Mouse (Mus musculus): ENCODE data around the gene Srp72. TPM values are rescaled to one million over a fixed set of nuclear protein-coding genes. Genes with fewer than 3 reads are reported as not detected.

Gene Srp72
- polyA plus RNA-seq, 1 experiment from 2014 or later, result 70.0 TPM

DNA sequence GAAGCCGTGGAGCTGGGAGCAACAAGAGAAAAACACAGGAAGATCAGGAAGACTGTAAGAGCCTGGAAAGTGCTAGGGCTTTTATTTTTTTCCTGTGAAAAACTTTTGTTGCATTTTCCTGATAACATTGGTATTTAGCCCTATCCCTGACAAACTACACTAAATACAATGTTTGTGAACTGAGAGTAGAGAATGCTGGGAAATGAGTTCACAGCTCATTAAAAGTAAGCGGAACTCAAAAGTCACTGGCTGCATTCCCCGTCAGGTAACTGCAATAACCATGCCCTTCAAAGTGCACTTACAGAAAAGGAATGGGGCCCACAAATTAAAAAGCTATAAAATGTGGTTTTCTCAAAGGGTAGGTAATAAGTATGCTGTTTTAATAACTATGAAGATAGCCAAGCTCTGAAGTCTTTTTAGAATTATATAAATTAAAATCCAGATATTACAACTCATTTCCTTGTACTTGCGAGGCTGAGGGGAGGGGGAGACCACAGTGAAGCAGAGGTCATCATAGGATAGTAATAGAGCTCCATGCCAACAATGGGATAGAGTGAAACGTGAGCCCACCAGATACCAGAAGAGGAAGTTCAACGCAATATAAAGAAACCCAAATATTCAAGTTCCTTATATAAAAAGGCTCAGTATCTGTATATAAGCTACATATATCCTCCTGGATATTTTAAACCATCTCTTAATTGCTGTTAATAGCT is 29.4 kb upstream of the Srp72 start:
- Histone ChIP-seq H3K36me3 (ENCODE audit: insufficient read depth, low read length) (no peaks in the 10 kb centered on the region), H3K27me3 (ENCODE audit: insufficient read depth, low read length) (no peaks in the 10 kb centered on the region), H3K9ac (ENCODE audit: low read depth, low read length) (no peak overlapping the region), H3K4me1 (replicated peaks; ENCODE audit: insufficient read depth, low read length) (peaks cover 10% of the 10 kb centered on the region; the same call in 1 of the 2 replicates), H3K4me3 (replicated peaks; ENCODE audit: low read depth, low read length) (no peak overlapping the region), H3K4me2 (ENCODE audit: low read length) (no peak overlapping the region), H3K27ac (no peak overlapping the region; the same call in 1 of the 2 replicates), H3K9me3 (replicated peaks; ENCODE audit: low read length) (no peaks in the 10 kb centered on the region)
- no peak for TF ChIP-seq CTCF (IDR thresholded peaks at IDR 0.05; ENCODE audit: low read depth)
- DNase-seq (ENCODE audit: low spot score), result no peak
- 43% methylated on average over 6 of the region's 6 CpGs for WGBS
- ATAC-seq (replicated peaks; ENCODE audit: low FRiP score, low read depth), result no peak

DNA sequence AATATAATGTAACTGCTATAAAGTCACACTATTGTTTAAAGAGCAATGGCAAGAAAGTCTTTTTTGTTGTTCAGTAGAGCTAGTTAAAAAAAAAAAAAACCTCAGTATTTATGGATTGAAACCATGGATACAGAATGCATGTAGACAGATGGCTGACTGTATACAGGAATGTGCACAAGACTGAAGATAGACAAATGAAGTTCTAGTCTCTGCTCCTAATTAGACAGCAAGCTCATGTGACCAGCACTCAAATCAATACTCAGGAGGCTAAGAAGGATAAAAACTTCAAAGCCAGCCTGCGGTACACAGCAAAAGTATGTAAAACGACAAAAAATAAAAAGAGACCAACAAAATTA is 28.8 kb upstream of the Srp72 start:
- Histone ChIP-seq H3K4me2 (ENCODE audit: low read length) (no peak overlapping the region), H3K9me3 (replicated peaks; ENCODE audit: low read length) (no peaks in the 10 kb centered on the region), H3K4me1 (replicated peaks; ENCODE audit: insufficient read depth, low read length) (peaks cover 10% of the 10 kb centered on the region; the same call in 1 of the 2 replicates), H3K4me3 (replicated peaks; ENCODE audit: low read depth, low read length) (no peak overlapping the region), H3K27me3 (ENCODE audit: insufficient read depth, low read length) (no peaks in the 10 kb centered on the region), H3K9ac (ENCODE audit: low read depth, low read length) (no peak overlapping the region), H3K36me3 (ENCODE audit: insufficient read depth, low read length) (no peaks in the 10 kb centered on the region), H3K27ac (no peak overlapping the region; the same call in 1 of the 2 replicates)
- TF ChIP-seq CTCF (IDR thresholded peaks at IDR 0.05; ENCODE audit: low read depth), result no peak
- WGBS, result 91% methylated on average over 2 of the region's 2 CpGs
- DNase-seq (ENCODE audit: low spot score), result no peak
- no peak for ATAC-seq (replicated peaks; ENCODE audit: low FRiP score, low read depth)

DNA sequence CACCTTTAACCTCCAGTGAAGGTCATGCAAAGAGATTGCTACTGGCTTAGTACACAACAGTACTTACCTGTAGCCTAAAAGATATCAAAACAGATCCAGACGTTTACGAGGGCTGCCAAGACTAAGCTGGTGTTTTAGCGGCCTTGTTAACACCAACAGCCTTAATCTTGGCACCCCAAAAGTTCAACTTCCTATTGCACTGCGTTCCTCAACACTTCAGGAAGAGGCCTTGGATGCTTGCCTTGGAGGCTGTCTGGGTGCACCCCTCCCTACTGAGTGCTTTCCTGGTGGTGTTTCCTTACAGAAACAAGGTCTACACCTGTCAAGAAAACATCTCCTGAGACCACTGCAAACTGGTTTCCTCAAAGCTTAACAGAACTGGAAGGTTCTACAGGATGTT is 27.3 kb upstream of the Srp72 start:
- Histone ChIP-seq H3K9me3 (replicated peaks; ENCODE audit: low read length) (no peaks in the 10 kb centered on the region), H3K27ac (peak overlapping the region; percentile 31; the same call in 1 of the 2 replicates), H3K4me1 (replicated peaks; ENCODE audit: insufficient read depth, low read length) (peaks cover 10% of the 10 kb centered on the region; the same call in 1 of the 2 replicates), H3K27me3 (ENCODE audit: insufficient read depth, low read length) (no peaks in the 10 kb centered on the region), H3K4me2 (ENCODE audit: low read length) (no peak overlapping the region), H3K4me3 (replicated peaks; ENCODE audit: low read depth, low read length) (no peak overlapping the region), H3K9ac (ENCODE audit: low read depth, low read length) (no peak overlapping the region), H3K36me3 (ENCODE audit: insufficient read depth, low read length) (no peaks in the 10 kb centered on the region)
- 76% methylated on average over 4 of the region's 4 CpGs for WGBS
- DNase-seq (ENCODE audit: low spot score) (no peak), ATAC-seq (replicated peaks; ENCODE audit: low FRiP score, low read depth) (no peak)
- TF ChIP-seq CTCF (IDR thresholded peaks at IDR 0.05; ENCODE audit: low read depth), result no peak

DNA sequence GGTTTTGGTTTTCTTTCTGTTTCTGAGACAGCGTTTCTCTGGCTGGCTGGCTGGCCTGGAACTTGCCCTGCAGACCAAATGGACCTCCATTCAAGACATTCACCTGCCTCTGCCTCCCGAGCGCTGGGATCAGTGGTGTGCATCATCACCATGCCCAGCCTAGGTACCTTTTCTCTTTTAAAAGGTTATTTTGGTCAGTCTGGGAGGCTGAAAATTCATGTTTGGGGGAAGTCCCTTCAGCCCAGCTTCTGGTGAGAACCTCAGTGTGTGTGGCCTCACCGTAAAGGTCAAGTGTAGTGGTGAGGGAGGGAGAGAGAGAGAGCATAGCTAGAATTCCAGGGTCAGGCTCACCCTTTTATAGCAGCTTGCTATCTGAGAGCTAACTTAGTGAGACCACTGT is 26.7 kb upstream of the Srp72 start:
- H3K9ac ChIP-seq (ENCODE audit: low read depth, low read length), result no peak overlapping the region
- no peaks in the 10 kb centered on the region for H3K9me3 ChIP-seq (replicated peaks; ENCODE audit: low read length)
- H3K4me1 ChIP-seq (replicated peaks; ENCODE audit: insufficient read depth, low read length), result peaks cover 10% of the 10 kb centered on the region; the same call in 1 of the 2 replicates
- H3K4me2 ChIP-seq (ENCODE audit: low read length), result no peak overlapping the region
- H3K27ac ChIP-seq, result no peak overlapping the region
- no peak overlapping the region for H3K4me3 ChIP-seq (replicated peaks; ENCODE audit: low read depth, low read length)
- no peaks in the 10 kb centered on the region for H3K36me3 ChIP-seq (ENCODE audit: insufficient read depth, low read length)
- no peaks in the 10 kb centered on the region for H3K27me3 ChIP-seq (ENCODE audit: insufficient read depth, low read length)
- no peak for ATAC-seq (replicated peaks; ENCODE audit: low FRiP score, low read depth)
- 81% methylated on average over 4 of the region's 4 CpGs for WGBS
- TF ChIP-seq CTCF (IDR thresholded peaks at IDR 0.05; ENCODE audit: low read depth), result no peak
- no peak for DNase-seq (ENCODE audit: low spot score)

DNA sequence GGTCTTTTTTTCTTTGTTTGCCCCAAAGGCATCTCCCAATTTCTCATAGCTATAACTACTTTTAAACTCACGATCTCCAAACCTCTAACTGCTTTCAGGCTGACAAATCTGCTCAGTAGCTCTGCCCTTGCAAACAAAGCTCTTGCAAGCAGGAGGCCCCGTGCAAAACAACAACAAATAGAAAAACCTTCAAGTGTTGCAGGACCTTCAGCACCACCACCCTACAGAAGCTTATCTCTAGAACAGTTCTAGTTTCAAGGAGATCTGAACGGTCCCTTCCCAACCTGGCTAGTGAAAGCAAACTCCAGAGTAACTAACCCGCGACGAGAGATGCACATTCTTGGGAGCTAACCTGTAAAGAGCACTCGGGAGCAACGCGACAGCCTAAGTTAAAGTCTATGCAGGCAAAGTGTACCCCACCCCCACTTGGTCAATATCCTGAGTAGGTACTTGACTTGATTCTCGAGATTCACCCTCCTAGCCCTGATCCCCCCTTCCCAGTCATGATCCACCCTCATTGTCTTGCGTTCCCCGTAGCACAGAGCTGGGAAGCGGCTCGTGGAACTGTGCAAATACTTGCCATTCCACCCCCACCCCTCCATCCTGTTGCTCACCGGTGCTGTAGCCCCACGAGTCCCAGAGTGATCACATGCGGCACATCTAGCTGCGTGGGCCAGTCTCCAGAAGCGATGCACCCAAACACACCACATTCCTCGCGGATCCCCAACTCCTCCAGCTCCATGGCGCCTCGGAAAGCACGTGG is 24.0 kb upstream of the Srp72 start:
- ATAC-seq (replicated peaks; ENCODE audit: low FRiP score, low read depth) (no peak), DNase-seq (ENCODE audit: low spot score) (peak; percentile 37)
- peaks cover 7% of the 10 kb centered on the region; the same call in 1 of the 2 replicates for H3K4me1 ChIP-seq (replicated peaks; ENCODE audit: insufficient read depth, low read length)
- no peak for TF ChIP-seq CTCF (IDR thresholded peaks at IDR 0.05; ENCODE audit: low read depth)
- H3K4me3 ChIP-seq (replicated peaks; ENCODE audit: low read depth, low read length), result peak overlapping the region; percentile 68
- peak overlapping the region; percentile 90 for H3K27ac ChIP-seq
- H3K4me2 ChIP-seq (ENCODE audit: low read length), result peak overlapping the region; percentile 92
- peak overlapping the region; percentile 70 for H3K9ac ChIP-seq (ENCODE audit: low read depth, low read length)
- 0 out of 2 replicates have a peak, but pooled peaks cover 3% of the 10 kb centered on the region for H3K36me3 ChIP-seq (ENCODE audit: insufficient read depth, low read length)
- H3K27me3 ChIP-seq (ENCODE audit: insufficient read depth, low read length), result no peaks in the 10 kb centered on the region
- WGBS, result under 1% methylated on average over 24 of the region's 24 CpGs
- no peaks in the 10 kb centered on the region for H3K9me3 ChIP-seq (replicated peaks; ENCODE audit: low read length)

Measured in kidney, postnatal 0 days (tissue).